Mouse (Mus musculus) heart, postnatal 36 days (tissue): Measurements from ENCODE around the gene Pde4b. TPM values are rescaled to one million over a fixed set of nuclear protein-coding genes. Genes with fewer than 3 reads are reported as not detected.
A peak's percentile ranks its signal among the peaks of the same experiment; 100 is the strongest.

Experiments
- DNase-seq, 2 experiments: peaks; one replicate each; pipeline ENCODE4 v3.0.0; 2021 to 2022
- intact Hi-C: fragments of 180-260 bp; cut with DNase I; formaldehyde crosslinking; loops from one replicate; pipeline ENCODE4 v1.15.1; 2025
- total RNA-seq, 2 experiments: library from RNA; stranded (reverse); gene quantifications; 2 replicates each; pipeline ENCODE4 v1.2.3; 2021

The Pde4b gene
- total RNA-seq, 2 experiments from 2014 or later, result 19.9 to 30.2 TPM

- intact Hi-C loops, result no loop called here
- DNase-seq, result no peak
Observed at GRCm38 (mm10) chr4:102622977-102623376, 535.6 kb downstream of the Pde4b start.

GRCm38 (mm10) chr4:102623789-102624611 lies 536.7 kb downstream of the Pde4b start:
- intact Hi-C loops, result no loop called here
- DNase-seq, result no peak

- no peak for DNase-seq
- intact Hi-C loops, result no loop called here
Observed at GRCm38 (mm10) chr4:102624937-102625336, 537.6 kb downstream of the Pde4b start.

GRCm38 (mm10) chr4:102627799-102628198 lies 540.5 kb downstream of the Pde4b start:
- no peak for DNase-seq
- intact Hi-C loops, result no loop called here

- DNase-seq, result no peak
- intact Hi-C loops, result loop anchor here (5.0 kb wide), 1 partner anchor 37 kb away; no protein-coding TSS in a partner anchor
Observed at GRCm38 (mm10) chr4:102629621-102630020, 542.3 kb downstream of the Pde4b start.

GRCm38 (mm10) chr4:102630261-102630660 lies 542.9 kb downstream of the Pde4b start:
- DNase-seq, result no peak
- intact Hi-C loops, result loop anchor here (5.0 kb wide), 1 partner anchor 38 kb away; no protein-coding TSS in a partner anchor

GRCm38 (mm10) chr4:102631624-102632023 lies 544.3 kb downstream of the Pde4b start:
- no peak for DNase-seq
- intact Hi-C loops, result loop anchor here (5.0 kb wide), 1 partner anchor 39 kb away; no protein-coding TSS in a partner anchor

- no peak for DNase-seq
- intact Hi-C loops, result loop anchor here (5.0 kb wide), 1 partner anchor 41 kb away; no protein-coding TSS in a partner anchor
Observed at GRCm38 (mm10) chr4:102633241-102633640, 545.9 kb downstream of the Pde4b start.

- intact Hi-C loops, result loop anchor here (2.0 kb wide), 1 partner anchor 64 kb away; no protein-coding TSS in a partner anchor
- peak in 1 of 2 experiments; percentile 39 for DNase-seq
Observed at GRCm38 (mm10) chr4:102635258-102635657, 547.9 kb downstream of the Pde4b start.

- intact Hi-C loops, result loop anchor here (2.0 kb wide), 1 partner anchor 65 kb away; no protein-coding TSS in a partner anchor
- DNase-seq, result no peak
Observed at GRCm38 (mm10) chr4:102635944-102636343, 548.6 kb downstream of the Pde4b start.

GRCm38 (mm10) chr4:102637348-102637910 lies 550.1 kb downstream of the Pde4b start:
- intact Hi-C loops, result no loop called here
- no peak for DNase-seq

- intact Hi-C loops, result no loop called here
Observed at GRCm38 (mm10) chr4:102640942-102641341, 553.6 kb downstream of the Pde4b start.

GRCm38 (mm10) chr4:102644062-102644461 lies 556.7 kb downstream of the Pde4b start:
- intact Hi-C loops, result no loop called here
- no peak for DNase-seq

More at GRCm38 (mm10) chr4:102640942-102641341, 553.6 kb downstream of the Pde4b start:
- DNase-seq, result no peak

GRCm38 (mm10) chr4:102647056-102647455 lies 559.7 kb downstream of the Pde4b start:
- DNase-seq, result no peak
- intact Hi-C loops, result no loop called here

- intact Hi-C loops, result loop anchor here (5.0 kb wide), 4 partner anchors 63 to 998 kb away; no protein-coding TSS in a partner anchor
- no peak for DNase-seq
Observed at GRCm38 (mm10) chr4:102655331-102655730, 568.0 kb downstream of the Pde4b start.

- intact Hi-C loops, result loop anchor here (1.0 to 5.0 kb wide), 6 partner anchors 64 to 999 kb away; no protein-coding TSS in a partner anchor
- peak; percentile 27 to 43 for DNase-seq
Observed at GRCm38 (mm10) chr4:102656494-102657036, 569.2 kb downstream of the Pde4b start.

Other genes starting within 250 kb of the Pde4b start
- gene B020004J07Rik, start 243.5 kb upstream of the Pde4b start, total RNA-seq, result not detected
- gene C130073F10Rik, start 193.8 kb upstream of the Pde4b start, total RNA-seq, result not detected
- gene Gm12800, start 178.4 kb upstream of the Pde4b start, total RNA-seq, result not detected
- gene Gm12794, start 147.1 kb upstream of the Pde4b start, total RNA-seq, result not detected
- not detected for gene Gm12790, start 106.5 kb upstream of the Pde4b start, total RNA-seq
- not detected for gene Gm12789, start 100.9 kb upstream of the Pde4b start, total RNA-seq